Mouse (Mus musculus) kidney, adult 2 months (tissue): ENCODE results near the gene 2310057M21Rik.

Experiments
- CTCF ChIP-seq: fragments of 200-500 bp; conservative IDR thresholded peaks from 2 replicates; pipeline ENCODE4 v1.5.1; 2011; ENCODE audit warnings: low read depth, mild to moderate bottlenecking, control low read depth, low read length, moderate library complexity, mixed read lengths; ENCODE audit not compliant: insufficient read depth, insufficient read length
- POLR2A ChIP-seq: fragments of 200-500 bp; IDR thresholded peaks from one replicate; pipeline ENCODE4 v1.6.1; 2011; ENCODE audit warnings: low read depth, low read length, control low read depth

DNA sequence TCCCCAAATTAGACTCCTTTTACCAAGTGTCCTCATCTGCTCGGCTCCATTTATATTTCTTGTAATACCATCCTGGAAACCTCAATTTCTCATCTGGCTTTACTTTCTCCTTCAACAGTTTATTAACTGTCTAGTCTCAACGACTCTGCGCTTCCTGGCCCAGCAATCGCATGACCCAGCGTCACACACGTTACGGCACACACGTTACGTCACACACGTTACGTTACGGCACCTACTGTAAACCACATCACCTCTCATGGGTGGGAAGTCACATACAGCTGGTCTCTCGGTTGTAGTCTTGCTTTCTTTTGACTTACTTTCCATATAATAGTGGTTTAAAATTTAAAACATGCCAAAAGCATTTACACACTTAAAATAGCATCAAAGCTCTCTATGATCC is 6.5 kb downstream of the 2310057M21Rik start:
- no peak for TF ChIP-seq CTCF
- TF ChIP-seq POLR2A: no peak
